Mouse (Mus musculus) heart, postnatal 36 days (tissue): ENCODE measurements around the gene Rps28. TPM values are rescaled to one million over a fixed set of nuclear protein-coding genes. Genes with fewer than 3 reads are reported as not detected.

Experiments used
- DNase-seq, 2 experiments: peaks; one replicate each; pipeline ENCODE4 v3.0.0; 2021 to 2022
- intact Hi-C: fragments of 180-260 bp; cut with DNase I; formaldehyde crosslinking; loops from one replicate; pipeline ENCODE4 v1.15.1; 2025
- total RNA-seq, 2 experiments: library from RNA; stranded (reverse); gene quantifications; 2 replicates each; pipeline ENCODE4 v1.2.3; 2021

The Rps28 gene
- total RNA-seq, 2 experiments from 2014 or later: 764 to 784 TPM

DNA sequence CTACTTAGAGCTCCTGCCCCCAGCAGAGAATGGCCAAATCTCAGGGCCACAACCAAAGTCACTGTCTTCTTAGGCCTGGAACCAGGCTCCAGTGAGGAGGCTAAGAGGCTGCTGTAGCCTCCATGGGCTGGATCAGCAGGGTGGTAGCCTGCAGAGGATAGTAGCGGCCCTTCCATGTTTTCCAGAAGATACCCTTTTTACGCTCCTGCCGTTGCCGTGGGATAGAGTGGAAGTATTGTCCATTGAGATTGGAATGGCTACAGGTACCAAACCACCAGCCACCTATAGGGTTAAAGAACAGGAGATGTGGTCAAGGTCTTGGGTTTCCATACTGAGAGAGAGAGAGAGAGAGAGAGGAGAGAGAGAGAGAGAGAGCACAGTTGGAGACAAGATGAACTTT, 49.1 kb downstream of the Rps28 start:
- DNase-seq: no peak
- intact Hi-C loops: no loop called here

- DNase-seq: no peak
- intact Hi-C loops: no loop called here
These were observed 49.7 kb downstream of the Rps28 start for GRCm38 (mm10) chr17:33774573-33775155.

DNA sequence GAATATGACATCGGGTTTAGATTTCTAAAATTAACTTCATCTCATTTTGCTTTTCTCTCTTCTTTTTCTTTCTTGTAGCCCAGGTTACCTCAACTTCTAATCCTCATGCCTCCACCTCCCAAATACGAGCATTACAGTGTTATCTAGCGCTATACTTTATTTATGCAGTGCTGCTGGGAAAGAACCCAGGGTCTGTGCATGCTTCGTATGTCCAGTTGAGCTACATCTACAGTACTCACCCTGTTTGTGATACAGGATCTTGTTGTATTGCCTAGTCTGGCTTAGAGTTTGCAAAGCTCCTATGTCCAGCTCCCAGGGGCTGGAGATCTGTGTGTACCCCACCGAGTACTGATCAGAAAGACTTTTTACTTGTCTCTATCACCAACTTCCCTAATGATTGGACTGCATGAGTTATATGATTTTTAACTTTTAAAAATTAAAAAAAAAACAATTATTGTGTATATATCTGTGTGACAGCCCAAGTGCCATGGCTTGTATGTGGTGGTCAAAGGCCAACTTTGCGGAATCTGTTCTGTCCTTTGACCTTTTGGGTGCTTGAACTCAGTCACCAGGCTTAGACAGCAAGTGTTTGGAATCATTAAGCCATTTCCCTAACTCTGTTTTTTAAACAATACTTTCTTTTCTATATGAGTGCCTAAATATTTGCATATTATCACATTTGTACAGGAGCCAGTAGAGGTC, 50.3 kb downstream of the Rps28 start:
- no peak for DNase-seq
- intact Hi-C loops: no loop called here

GRCm38 (mm10) chr17:33773426-33773825, 50.9 kb downstream of the Rps28 start:
- intact Hi-C loops: no loop called here

DNA sequence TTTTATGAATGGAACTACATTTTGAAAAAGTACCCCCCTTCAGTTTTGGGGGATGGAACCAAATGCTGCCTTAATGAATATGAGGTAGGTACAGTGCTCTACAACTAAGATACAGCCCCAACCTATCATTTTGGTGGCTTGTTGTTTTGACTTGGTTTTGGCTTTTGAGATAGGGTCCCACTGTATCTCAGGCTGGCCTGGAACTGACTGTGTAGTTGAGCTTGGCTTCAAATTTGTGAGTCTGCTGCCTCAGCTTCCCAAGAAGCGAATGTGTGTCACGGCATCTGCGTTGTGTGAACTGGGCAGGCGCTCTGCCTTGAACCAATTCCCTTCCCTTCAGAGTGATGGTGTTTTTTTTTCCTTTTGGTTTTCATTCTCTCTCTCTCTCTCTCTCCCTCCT, 52.7 kb downstream of the Rps28 start:
- DNase-seq: no peak
- intact Hi-C loops: no loop called here

More at GRCm38 (mm10) chr17:33773426-33773825, 50.9 kb downstream of the Rps28 start:
- DNase-seq: no peak

Other genes with a start within 250 kb of the Rps28 start
- 10 to 100 TPM in 1 of 2 experiments, 1 to 10 TPM in 1; 9.8 to 10.6 TPM for gene Zfp414, start 195.5 kb downstream of the Rps28 start, total RNA-seq
- gene Pram1, start 186.5 kb downstream of the Rps28 start, total RNA-seq: under 1 TPM in 1 of 2 experiments, not detected in 1; 0.22 TPM
- 10 to 100 TPM; 82.5 to 83.7 TPM for gene Hnrnpm, start 137.7 kb downstream of the Rps28 start, total RNA-seq
- gene March2, start 105.9 kb downstream of the Rps28 start, total RNA-seq: 100 to 1,000 TPM; 141 to 157 TPM
- 100 to 1,000 TPM; 269 to 304 TPM for gene Rab11b, start 64.0 kb downstream of the Rps28 start, total RNA-seq
- gene Angptl4, start 42.7 kb downstream of the Rps28 start, total RNA-seq: 10 to 100 TPM; 18.2 to 58.8 TPM
- gene Kank3, start 14.0 kb downstream of the Rps28 start, total RNA-seq: 10 to 100 TPM; 55.7 to 81.7 TPM
- 100 to 1,000 TPM; 648 to 672 TPM for gene Ndufa7, start within 50 bp of the Rps28 start, total RNA-seq
- 10 to 100 TPM; 28.6 to 34.6 TPM for gene Cd320, start 18.5 kb upstream of the Rps28 start, total RNA-seq
- not detected for gene Gm7029, start 49.3 kb upstream of the Rps28 start, total RNA-seq
- gene Kifc1, start 66.1 kb upstream of the Rps28 start, total RNA-seq: 1 to 10 TPM in 1 of 2 experiments, under 1 TPM in 1; 0.87 to 1.5 TPM
- not detected for gene Platr17, start 80.6 kb upstream of the Rps28 start, total RNA-seq
- gene Daxx, start 84.9 kb upstream of the Rps28 start, total RNA-seq: 10 to 100 TPM; 15.7 to 18.0 TPM
- 100 to 1,000 TPM; 103 to 112 TPM for gene Tapbp, start 91.3 kb upstream of the Rps28 start, total RNA-seq
- gene Zbtb22, start 91.3 kb upstream of the Rps28 start, total RNA-seq: 10 to 100 TPM; 20.1 to 20.6 TPM
- gene Rgl2, start 105.0 kb upstream of the Rps28 start, total RNA-seq: 10 to 100 TPM; 38.7 TPM
- 10 to 100 TPM; 77.0 to 84.7 TPM for gene Pfdn6, start 115.8 kb upstream of the Rps28 start, total RNA-seq
- 10 to 100 TPM; 10.1 to 11.5 TPM for gene Wdr46, start 116.1 kb upstream of the Rps28 start, total RNA-seq
- 1 to 10 TPM; 2.7 to 2.9 TPM for gene B3galt4, start 126.9 kb upstream of the Rps28 start, total RNA-seq
- 10 to 100 TPM; 38.8 to 41.4 TPM for gene Vps52, start 131.2 kb upstream of the Rps28 start, total RNA-seq
- gene Rps18, start 131.4 kb upstream of the Rps28 start, total RNA-seq: 100 to 1,000 TPM; 411 to 417 TPM
- gene H2-K1, start 175.8 kb upstream of the Rps28 start, total RNA-seq: 100 to 1,000 TPM in 1 of 2 experiments, 10 to 100 TPM in 1; 79.0 to 116 TPM
- 10 to 100 TPM; 14.0 to 15.1 TPM for gene Ring1, start 200.1 kb upstream of the Rps28 start, total RNA-seq
- gene H2-Ke6, start 203.5 kb upstream of the Rps28 start, total RNA-seq: 100 to 1,000 TPM; 107 to 121 TPM
- gene Slc39a7, start 207.1 kb upstream of the Rps28 start, total RNA-seq: 10 to 100 TPM; 56.9 to 60.7 TPM
- 10 to 100 TPM; 39.8 to 41.8 TPM for gene Rxrb, start 207.2 kb upstream of the Rps28 start, total RNA-seq
- 1 to 10 TPM in 1 of 2 experiments, under 1 TPM in 1; 0.98 to 1.9 TPM for gene Col11a2, start 214.9 kb upstream of the Rps28 start, total RNA-seq